Mouse (Mus musculus) ES-Bruce4 (cell line): ENCODE results near the gene Abhd10.

ENCODE experiments used
- CTCF ChIP-seq: IDR thresholded peaks from one replicate; pipeline ENCODE4 v1.8.1; 2011; ENCODE audit warnings: low read depth, low read length
- EP300 ChIP-seq: IDR thresholded peaks from 2 replicates; pipeline ENCODE4 v1.6.1; 2011; ENCODE audit warnings: low read depth, low read length; ENCODE audit not compliant: insufficient read depth
- POLR2A ChIP-seq: IDR thresholded peaks from one replicate; pipeline ENCODE4 v1.8.1; 2011; ENCODE audit warnings: low read length; ENCODE audit not compliant: insufficient read depth

DNA sequence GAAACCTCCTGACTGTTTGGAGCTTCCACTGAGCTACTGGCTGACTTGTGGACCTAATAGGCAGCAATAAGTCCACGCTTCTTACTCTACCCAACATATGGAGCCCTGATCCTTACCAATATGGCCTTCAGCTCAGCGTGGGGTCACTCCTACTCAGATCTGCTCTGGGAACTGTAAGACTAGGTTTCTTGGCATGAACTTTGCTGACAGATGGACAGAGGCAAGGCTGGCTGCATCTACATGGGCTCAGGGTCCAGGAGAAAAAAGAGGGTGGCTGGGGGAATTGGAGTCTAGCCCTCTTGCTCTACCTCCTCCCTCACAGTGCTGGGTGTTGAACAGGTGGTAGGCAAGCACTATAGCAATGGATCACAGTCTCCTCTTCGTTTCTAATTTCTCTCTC, 55.9 kb downstream of the Abhd10 start:
- TF ChIP-seq CTCF (no peak), EP300 (no peak), POLR2A (no peak)
